Mouse (Mus musculus) olfactory bulb, adult 2 months (tissue): ENCODE data around the gene Lbx2.

Experiments
- CTCF ChIP-seq: fragments of 200-500 bp; IDR thresholded peaks from 2 replicates; pipeline ENCODE4 v1.5.1; 2012; ENCODE audit warnings: low read depth, mild to moderate bottlenecking, low read length, moderate library complexity; ENCODE audit not compliant: insufficient read depth
- POLR2A ChIP-seq: fragments of 200-500 bp; IDR thresholded peaks from 2 replicates; pipeline ENCODE4 v1.6.1; 2012; ENCODE audit warnings: mild to moderate bottlenecking, low read depth, low read length, moderate library complexity; ENCODE audit not compliant: insufficient read depth

- TF ChIP-seq CTCF, result no peak
- no peak for TF ChIP-seq POLR2A
These were observed 29.7 kb downstream of the Lbx2 start for GRCm38 (mm10) chr6:83115682-83116372.
